Mouse (Mus musculus) stomach, embryonic 14.5 days (tissue): Measurements from ENCODE around the gene Pdilt. TPM values are rescaled to one million over a fixed set of nuclear protein-coding genes. Genes with fewer than 3 reads are reported as not detected.

ENCODE experiments used
- ATAC-seq: fragments of 200-750 bp; cut with Nextera tagmentation; 2 replicates; pipeline ENCODE4 v1.8.0; 2017; ENCODE audit warnings: low read depth, moderate TSS enrichment; ENCODE audit not compliant: insufficient number of reproducible peaks, insufficient read depth, low FRiP score
- H3K27ac ChIP-seq: fragments of 300-500 bp; sonication (generic); 2 replicates; pipeline ENCODE4 v1.5.1; 2014; ENCODE audit warnings: mild to moderate bottlenecking, low read length, moderate library complexity, mixed read lengths
- H3K27me3 ChIP-seq: fragments of 300-500 bp; sonication (generic); 2 replicates; pipeline ENCODE4 v1.6.1; 2014; ENCODE audit warnings: low read length, control low read depth, mixed read lengths; ENCODE audit not compliant: control insufficient read depth, insufficient read depth
- H3K36me3 ChIP-seq: fragments of 300-500 bp; sonication (generic); 2 replicates; pipeline ENCODE4 v1.6.1; 2014; ENCODE audit warnings: mild to moderate bottlenecking, control low read depth, low read length, moderate library complexity, mixed read lengths; ENCODE audit not compliant: control insufficient read depth, insufficient read depth
- H3K4me1 ChIP-seq: fragments of 300-500 bp; sonication (generic); 2 replicates; pipeline ENCODE4 v1.6.1; 2014; ENCODE audit warnings: low read length, control low read depth, mixed read lengths; ENCODE audit not compliant: control insufficient read depth, insufficient read depth
- H3K4me2 ChIP-seq: fragments of 300-500 bp; sonication (generic); replicated peaks from 2 replicates; pipeline ENCODE4 v1.6.1; 2014; ENCODE audit warnings: low read depth, low read length, control low read depth
- H3K4me3 ChIP-seq: fragments of 300-500 bp; sonication (generic); 2 replicates; pipeline ENCODE4 v1.5.1; 2014; ENCODE audit warnings: low read depth, low read length, control low read depth
- H3K9ac ChIP-seq: fragments of 300-500 bp; sonication (generic); replicated peaks from 2 replicates; pipeline ENCODE4 v1.6.1; 2014; ENCODE audit warnings: low read depth, mild to moderate bottlenecking, control low read depth, low read length, moderate library complexity, mixed read lengths
- H3K9me3 ChIP-seq: fragments of 300-500 bp; sonication (generic); 2 replicates; pipeline ENCODE4 v1.6.1; 2016; ENCODE audit warnings: low read depth, low read length, control low read depth; ENCODE audit not compliant: control insufficient read depth
- WGBS: fragments of 180-500 bp; shearing (Covaris S2); extraction: QIAGEN DNeasy Blood & Tissue Kit; methylation state at CpG from one replicate; pipeline ENCODE4 v1.1.7; 2014; 5-methylcytosine and 5-hydroxymethylcytosine counted together
- polyA plus RNA-seq: library from polyadenylated mRNA; unstranded; fragments of >200 nt; fragmentation: Nextera tagmentation; extraction: Ambion mirVana; gene quantifications from 2 replicates; pipeline ENCODE4 v1.2.1, GENCODE M21; 2014

The Pdilt gene
- polyA plus RNA-seq, 1 experiment from 2014 or later, result not detected

- 84% methylated on average over 2 of the region's 2 CpGs for WGBS
- no peak for ATAC-seq
- Histone ChIP-seq H3K27me3 (no peaks in the 10 kb centered on the region), H3K4me3 (no peak overlapping the region), H3K4me2 (no peak overlapping the region), H3K9me3 (no peaks in the 10 kb centered on the region), H3K36me3 (no peaks in the 10 kb centered on the region), H3K9ac (no peak overlapping the region), H3K4me1 (no peaks in the 10 kb centered on the region), H3K27ac (no peak overlapping the region)
These were observed 19.2 kb upstream of the Pdilt start for GRCm38 (mm10) chr7:119542445-119542844.

GRCm38 (mm10) chr7:119534389-119534788 is 11.1 kb upstream of the Pdilt start:
- Histone ChIP-seq H3K9me3 (no peaks in the 10 kb centered on the region), H3K27ac (no peak overlapping the region), H3K4me2 (no peak overlapping the region), H3K9ac (no peak overlapping the region), H3K36me3 (no peaks in the 10 kb centered on the region), H3K4me1 (no peaks in the 10 kb centered on the region), H3K4me3 (no peak overlapping the region), H3K27me3 (no peaks in the 10 kb centered on the region)
- WGBS, result 78% methylated on average over 2 of the region's 2 CpGs
- no peak for ATAC-seq

- Histone ChIP-seq H3K36me3 (no peaks in the 10 kb centered on the region), H3K4me2 (no peak overlapping the region), H3K9me3 (no peaks in the 10 kb centered on the region), H3K9ac (no peak overlapping the region), H3K27ac (no peak overlapping the region), H3K4me3 (no peak overlapping the region), H3K4me1 (no peaks in the 10 kb centered on the region), H3K27me3 (no peaks in the 10 kb centered on the region)
- WGBS, result 53% methylated on average over 1 of the region's 1 CpGs
- ATAC-seq, result no peak
These were observed 9.6 kb upstream of the Pdilt start for GRCm38 (mm10) chr7:119532924-119533323.

GRCm38 (mm10) chr7:119528617-119529016 is 5.3 kb upstream of the Pdilt start:
- H3K27me3 ChIP-seq, result no peaks in the 10 kb centered on the region
- H3K27ac ChIP-seq, result no peak overlapping the region
- WGBS, result 72% methylated on average over 7 of the region's 7 CpGs
- ATAC-seq, result no peak
- no peaks in the 10 kb centered on the region for H3K4me1 ChIP-seq
- no peaks in the 10 kb centered on the region for H3K36me3 ChIP-seq
- H3K4me3 ChIP-seq, result no peak overlapping the region
- H3K9ac ChIP-seq, result no peak overlapping the region
- H3K9me3 ChIP-seq, result no peaks in the 10 kb centered on the region
- no peak overlapping the region for H3K4me2 ChIP-seq

- 60% methylated on average over 2 of the region's 2 CpGs for WGBS
- no peak for ATAC-seq
- H3K4me3 ChIP-seq, result no peak overlapping the region
- no peaks in the 10 kb centered on the region for H3K36me3 ChIP-seq
- H3K9ac ChIP-seq, result no peak overlapping the region
- no peak overlapping the region for H3K27ac ChIP-seq
- H3K9me3 ChIP-seq, result no peaks in the 10 kb centered on the region
- H3K27me3 ChIP-seq, result no peaks in the 10 kb centered on the region
- no peak overlapping the region for H3K4me2 ChIP-seq
- H3K4me1 ChIP-seq, result no peaks in the 10 kb centered on the region
These were observed 4.3 kb upstream of the Pdilt start for GRCm38 (mm10) chr7:119527548-119527947.

- ATAC-seq, result no peak
- Histone ChIP-seq H3K27ac (no peak overlapping the region), H3K9me3 (no peaks in the 10 kb centered on the region), H3K9ac (no peak overlapping the region), H3K36me3 (no peaks in the 10 kb centered on the region), H3K27me3 (no peaks in the 10 kb centered on the region), H3K4me3 (no peak overlapping the region), H3K4me1 (no peaks in the 10 kb centered on the region), H3K4me2 (no peak overlapping the region)
- WGBS, result 95% methylated on average over 1 of the region's 1 CpGs
These were observed 3.8 kb upstream of the Pdilt start for GRCm38 (mm10) chr7:119527135-119527534.

GRCm38 (mm10) chr7:119526486-119526885 is 3.2 kb upstream of the Pdilt start:
- Histone ChIP-seq H3K27me3 (no peaks in the 10 kb centered on the region), H3K4me2 (no peak overlapping the region), H3K9ac (no peak overlapping the region), H3K27ac (no peak overlapping the region), H3K9me3 (no peaks in the 10 kb centered on the region), H3K4me1 (no peaks in the 10 kb centered on the region), H3K36me3 (no peaks in the 10 kb centered on the region), H3K4me3 (no peak overlapping the region)
- WGBS, result 76% methylated on average over 13 of the region's 13 CpGs
- no peak for ATAC-seq

GRCm38 (mm10) chr7:119525881-119526281 is 2.6 kb upstream of the Pdilt start:
- Histone ChIP-seq H3K4me1 (no peaks in the 10 kb centered on the region), H3K27me3 (no peaks in the 10 kb centered on the region), H3K4me3 (no peak overlapping the region), H3K9ac (no peak overlapping the region), H3K27ac (no peak overlapping the region), H3K9me3 (no peaks in the 10 kb centered on the region), H3K36me3 (no peaks in the 10 kb centered on the region), H3K4me2 (no peak overlapping the region)
- ATAC-seq, result no peak
- 30% methylated on average over 2 of the region's 2 CpGs for WGBS

GRCm38 (mm10) chr7:119522385-119522784 is 904 bp downstream of the Pdilt start:
- Histone ChIP-seq H3K9ac (no peak overlapping the region), H3K27ac (no peak overlapping the region), H3K4me1 (no peaks in the 10 kb centered on the region), H3K4me3 (no peak overlapping the region), H3K4me2 (no peak overlapping the region), H3K27me3 (no peaks in the 10 kb centered on the region), H3K9me3 (no peaks in the 10 kb centered on the region), H3K36me3 (no peaks in the 10 kb centered on the region)
- no peak for ATAC-seq
- WGBS, result 72% methylated on average over 1 of the region's 1 CpGs
